Mouse (Mus musculus) T-cell, adult 66 days (primary cell): ENCODE data around the gene 4930579G24Rik. TPM values are rescaled to one million over a fixed set of nuclear protein-coding genes. Genes with fewer than 3 reads are reported as not detected.

Experiments
- total RNA-seq, 2 experiments: library from RNA; stranded (reverse); gene quantifications; 3 replicates in 1 of 2; 4 replicates in 1 of 2; pipeline ENCODE4 v1.2.4; 2023

The 4930579G24Rik gene
- 1 to 10 TPM; 6.1 to 6.5 TPM for total RNA-seq

DNA sequence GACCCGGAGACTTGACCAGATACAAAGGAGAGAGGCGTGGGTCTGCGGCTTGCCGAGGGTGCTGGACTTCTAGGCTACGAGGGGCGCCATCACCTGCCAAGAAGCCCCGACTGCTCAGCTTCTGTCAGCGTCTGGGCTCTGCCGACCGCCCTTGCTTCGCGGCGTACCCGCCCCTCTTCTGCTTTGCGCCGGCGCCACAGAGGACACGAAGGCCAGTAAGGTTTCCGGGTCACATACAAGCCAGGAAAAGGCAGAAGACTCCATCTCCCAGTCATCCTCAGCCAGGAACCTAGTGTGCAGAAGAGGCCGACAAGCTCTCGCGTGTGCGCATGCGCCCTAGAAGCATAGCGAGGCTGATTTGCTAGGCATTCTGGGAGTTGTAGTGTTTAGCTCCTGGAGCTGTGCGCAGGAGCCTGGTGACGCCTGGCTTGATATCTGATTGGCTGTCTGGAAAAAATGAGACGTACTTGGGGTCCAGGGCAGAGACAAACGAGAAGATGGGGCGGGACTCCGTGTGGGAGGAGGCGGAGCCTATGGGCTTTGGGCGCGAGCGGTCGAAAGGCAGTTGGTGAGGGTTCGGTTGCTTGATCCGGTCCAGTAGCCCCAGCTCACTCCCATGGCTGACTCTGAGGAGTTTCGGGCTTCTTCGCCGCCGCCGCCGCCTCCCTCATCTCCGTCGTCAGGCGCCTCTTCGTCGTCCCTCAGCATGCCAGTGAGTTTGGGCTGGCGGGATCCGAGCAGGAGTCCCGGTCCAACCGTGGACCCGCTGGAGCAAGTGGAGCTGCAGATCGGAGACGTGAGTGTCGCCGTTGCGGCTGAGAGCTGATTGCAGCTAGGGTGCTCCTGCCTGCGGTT, at the start of gene 4930579G24Rik:
4930579G24Rik (plus strand) TSS at position 519 of the 855 bp plus-strand sequence.

DNA sequence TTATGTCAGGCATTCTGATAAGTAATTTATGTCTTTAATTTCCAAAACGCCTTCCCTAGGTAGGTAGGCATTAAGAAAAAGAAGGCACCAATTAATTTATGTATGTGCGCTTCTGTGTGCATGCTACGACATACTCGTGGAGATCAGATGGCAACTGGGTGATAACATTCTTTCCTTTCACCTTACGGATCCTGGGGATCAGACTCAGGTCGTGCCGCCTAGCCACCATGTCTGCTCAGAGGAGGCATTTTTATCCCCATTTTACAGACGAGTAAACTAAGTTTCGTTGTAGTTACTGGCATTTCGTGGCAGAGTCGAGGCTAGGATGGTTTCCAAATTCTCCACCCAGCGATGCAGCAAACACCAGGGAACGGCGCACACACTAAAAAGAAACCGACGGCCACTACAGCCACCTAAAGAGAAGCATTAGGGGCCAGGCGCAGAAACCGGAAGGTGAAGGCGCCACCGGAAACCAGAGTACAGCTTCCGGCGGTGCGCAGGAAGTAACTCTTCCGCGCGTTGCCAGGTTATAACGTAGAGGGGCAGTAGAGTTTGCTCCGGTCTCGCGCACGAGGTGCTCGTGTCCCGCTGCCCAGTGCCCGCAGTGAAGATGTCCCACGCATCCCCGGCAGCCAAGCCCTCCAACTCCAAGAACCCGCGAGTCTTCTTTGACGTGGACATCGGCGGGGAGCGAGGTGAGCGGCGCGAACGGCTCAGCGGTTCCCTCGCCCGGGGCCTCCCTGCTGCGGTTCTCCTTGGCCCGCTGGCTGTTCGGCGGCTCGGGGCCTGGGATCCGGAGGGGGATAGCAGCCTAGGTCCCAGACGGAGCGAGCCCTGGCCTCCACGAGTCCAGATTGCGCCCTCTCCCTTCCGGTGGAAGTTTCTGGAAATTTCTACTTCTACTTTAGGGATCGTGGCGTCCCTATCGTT, 37.8 kb upstream of the 4930579G24Rik start, which contains the start of gene Ppid:
Ppid (plus strand) TSS at position 480 of the 930 bp plus-strand sequence.

DNA sequence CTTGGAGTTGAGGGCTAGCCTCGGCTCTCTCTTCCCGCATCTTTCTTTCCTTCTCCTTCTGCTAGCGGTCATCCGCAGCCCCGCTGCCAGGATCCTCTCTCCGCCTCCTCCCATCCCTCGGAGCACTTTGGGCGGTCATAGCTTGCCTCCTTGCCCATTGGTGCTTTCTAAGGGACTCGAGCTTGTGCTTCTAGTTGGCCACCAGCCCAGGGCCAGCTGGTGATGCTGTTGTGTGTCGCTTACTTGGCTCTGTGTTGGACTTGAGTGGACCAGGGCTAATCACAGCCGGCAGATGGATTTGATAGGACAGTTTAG, 494 bp downstream of the 4930579G24Rik start, which contains the start of gene Etfdh:
Etfdh (minus strand) TSS at position 85 of the 315 bp plus-strand sequence.

Other genes with a start within 250 kb of the 4930579G24Rik start
- gene Fnip2, start 61.3 kb upstream of the 4930579G24Rik start, total RNA-seq: 1 to 10 TPM; 2.8 to 4.7 TPM
- 10 to 100 TPM; 49.9 to 71.0 TPM for gene Ppid, start 37.7 kb upstream of the 4930579G24Rik start, total RNA-seq
- 10 to 100 TPM; 30.1 to 30.8 TPM for gene Etfdh, start 421 bp downstream of the 4930579G24Rik start, total RNA-seq
- gene Rxfp1, start 108.8 kb downstream of the 4930579G24Rik start, total RNA-seq: not detected
- gene Tmem144, start 223.7 kb downstream of the 4930579G24Rik start, total RNA-seq: 1 to 10 TPM in 1 of 2 experiments, not detected in 1; 3.9 TPM